Mouse (Mus musculus): ENCODE measurements around the gene Cbs.

The Cbs gene

GRCm38 (mm10) chr17:31636942-31637811 is at the start of gene Cbs:
Gene Cbs, minus strand, starts transcription at chr17:31637238.
- in situ Hi-C loops (cut with MseI, MboI) = no loop called here

GRCm38 (mm10) chr17:31686225-31686564 is 49.2 kb upstream of the Cbs start:
- in situ Hi-C loops (cut with MseI, MboI) = loop anchor here (5.0 kb wide), 2 partner anchors 161 to 336 kb away; no protein-coding TSS in a partner anchor

GRCm38 (mm10) chr17:31685514-31686224 is 48.6 kb upstream of the Cbs start:
- in situ Hi-C loops (cut with MseI, MboI) = loop anchor here (5.0 kb wide), 2 partner anchors 162 to 337 kb away; no protein-coding TSS in a partner anchor

GRCm38 (mm10) chr17:31680450-31680849 is 43.4 kb upstream of the Cbs start:
- in situ Hi-C loops (cut with MseI, MboI) = no loop called here

GRCm38 (mm10) chr17:31677507-31677906 is 40.5 kb upstream of the Cbs start, which contains the start of gene Cryaa:
Gene Cryaa, plus strand, starts transcription at chr17:31677807.
- in situ Hi-C loops (cut with MseI, MboI) = no loop called here

- in situ Hi-C loops (cut with MseI, MboI) = no loop called here
Observed at GRCm38 (mm10) chr17:31674426-31674825, 37.4 kb upstream of the Cbs start.

GRCm38 (mm10) chr17:31672279-31672678 is 35.2 kb upstream of the Cbs start:
- in situ Hi-C loops (cut with MseI, MboI) = no loop called here

- in situ Hi-C loops (cut with MseI, MboI) = no loop called here
Observed at GRCm38 (mm10) chr17:31671698-31672097, 34.7 kb upstream of the Cbs start.

GRCm38 (mm10) chr17:31670163-31670562 is 33.1 kb upstream of the Cbs start:
- in situ Hi-C loops (cut with MseI, MboI) = no loop called here

GRCm38 (mm10) chr17:31668306-31668705 is 31.3 kb upstream of the Cbs start:
- in situ Hi-C loops (cut with MseI, MboI) = no loop called here

GRCm38 (mm10) chr17:31664760-31665159 is 27.7 kb upstream of the Cbs start:
- in situ Hi-C loops (cut with MseI, MboI) = no loop called here

GRCm38 (mm10) chr17:31662855-31663254 is 25.8 kb upstream of the Cbs start:
- in situ Hi-C loops (cut with MseI, MboI) = no loop called here

GRCm38 (mm10) chr17:31660661-31661250 is 23.7 kb upstream of the Cbs start:
- in situ Hi-C loops (cut with MseI, MboI) = no loop called here

- in situ Hi-C loops (cut with MseI, MboI) = loop anchor here (5.0 to 10.0 kb wide), 2 partner anchors 126 to 134 kb away; partner anchors contain the start of gene Ndufv3 (in 1 of the 2)
Observed at GRCm38 (mm10) chr17:31658468-31659185, 21.6 kb upstream of the Cbs start, which contains the start of gene U2af1. Gene U2af1, minus strand, starts transcription at chr17:31658892.

- in situ Hi-C loops (cut with MseI, MboI) = loop anchor here (5.0 to 10.0 kb wide), 2 partner anchors 126 to 133 kb away; partner anchors contain the start of gene Ndufv3 (in 1 of the 2)
Observed at GRCm38 (mm10) chr17:31658136-31658467, 21.1 kb upstream of the Cbs start.

GRCm38 (mm10) chr17:31657141-31657983 is 20.3 kb upstream of the Cbs start:
- in situ Hi-C loops (cut with MseI, MboI) = loop anchor here (5.0 to 10.0 kb wide), 2 partner anchors 125 to 133 kb away; partner anchors contain the start of gene Ndufv3 (in 1 of the 2)

- in situ Hi-C loops (cut with MseI, MboI) = loop anchor here (5.0 to 10.0 kb wide), 2 partner anchors 124 to 132 kb away; partner anchors contain the start of gene Ndufv3 (in 1 of the 2)
Observed at GRCm38 (mm10) chr17:31656682-31657081, 19.6 kb upstream of the Cbs start.

GRCm38 (mm10) chr17:31655366-31655765 is 18.3 kb upstream of the Cbs start:
- in situ Hi-C loops (cut with MseI, MboI) = loop anchor here (5.0 to 10.0 kb wide), 2 partner anchors 123 to 131 kb away; partner anchors contain the start of gene Ndufv3 (in 1 of the 2)

GRCm38 (mm10) chr17:31653277-31653676 is 16.2 kb upstream of the Cbs start:
- in situ Hi-C loops (cut with MseI, MboI) = loop anchor here in 1 of 2 experiments (10.0 kb wide), 1 partner anchor 128 kb away; the partner anchor contains the start of gene Ndufv3

- in situ Hi-C loops (cut with MseI, MboI) = loop anchor here in 1 of 2 experiments (10.0 kb wide), 1 partner anchor 127 kb away; the partner anchor contains the start of gene Ndufv3
Observed at GRCm38 (mm10) chr17:31652152-31652551, 15.1 kb upstream of the Cbs start.

Data from mouse trophoblast stem cell (cell line).